Mouse (Mus musculus) MEL (cell line): Measurements from ENCODE around the gene Hfe. TPM values are rescaled to one million over a fixed set of nuclear protein-coding genes. Genes with fewer than 3 reads are reported as not detected.
"Not testable (repeated sequence)": the region's sequence is repeated elsewhere in the genome, so short reads cannot be mapped to it uniquely, and the experiment has no call there.

Experiments
- DNase-seq: peaks from one replicate; pipeline ENCODE4 v3.0.0; 2011; ENCODE audit warnings: low read depth, low spot score
- H3K27ac ChIP-seq: 2 replicates; pipeline ENCODE4 v1.5.1; 2012; ENCODE audit warnings: low read depth, mild to moderate bottlenecking, control low read depth, low read length, moderate library complexity; ENCODE audit not compliant: control insufficient read depth
- H3K27me3 ChIP-seq, 2 experiments: fragments of 150-350 bp in 1 of 2; sonication (generic) in 1 of 2; 2 replicates each; pipeline ENCODE4 v1.6.1; 2012; ENCODE audit warnings: low read length in 2 of 2, mild to moderate bottlenecking in 2 of 2, improper control_type of control experiment in 1 of 2, moderate library complexity in 1 of 2; ENCODE audit not compliant: insufficient read depth in 2 of 2, control insufficient read depth in 1 of 2
- H3K36me3 ChIP-seq, 2 experiments: 2 replicates each; pipeline ENCODE4 v1.6.1; 2012 to 2014; ENCODE audit warnings: low read length in 2 of 2, improper control_type of control experiment in 1 of 2, inconsistent platforms in 1 of 2, mild to moderate bottlenecking in 1 of 2; ENCODE audit not compliant: insufficient read depth in 2 of 2, control insufficient read depth in 1 of 2
- H3K4me1 ChIP-seq, 2 experiments: fragments of 150-350 bp in 1 of 2; sonication (generic) in 1 of 2; 2 replicates each; pipeline ENCODE4 v1.6.1; 2012; ENCODE audit warnings: low read length in 2 of 2, improper control_type of control experiment in 1 of 2, mild to moderate bottlenecking in 1 of 2; ENCODE audit not compliant: insufficient read depth in 2 of 2, control insufficient read depth in 1 of 2
- H3K4me3 ChIP-seq, 2 experiments: fragments of 150-350 bp in 1 of 2; sonication (generic) in 1 of 2; 2 replicates each; pipeline ENCODE4 v1.5.1; 2012; ENCODE audit warnings: low read depth in 2 of 2, low read length in 2 of 2, mild to moderate bottlenecking in 2 of 2, moderate library complexity in 2 of 2, control low read depth in 1 of 2, improper control_type of control experiment in 1 of 2; ENCODE audit not compliant: control insufficient read depth in 1 of 2, insufficient read depth in 1 of 2
- H3K79me2 ChIP-seq: 2 replicates; pipeline ENCODE4 v1.6.1; 2012; ENCODE audit warnings: mild to moderate bottlenecking, low read length, moderate library complexity; ENCODE audit not compliant: control insufficient read depth, poor library complexity, insufficient read depth
- H3K9ac ChIP-seq: 2 replicates; pipeline ENCODE4 v1.6.1; 2012; ENCODE audit warnings: low read depth, mild to moderate bottlenecking, control low read depth, low read length, moderate library complexity; ENCODE audit not compliant: control insufficient read depth, poor library complexity, severe bottlenecking
- H3K9me3 ChIP-seq: fragments of 150-350 bp; sonication (generic); replicated peaks from 2 replicates; pipeline ENCODE4 v1.6.1; 2012; ENCODE audit warnings: mild to moderate bottlenecking, low read length, improper control_type of control experiment, moderate library complexity; ENCODE audit not compliant: insufficient read depth
- POLR2A ChIP-seq, 2 experiments: IDR thresholded peaks; 2 replicates each; pipeline ENCODE4 v1.6.1; 2011 to 2012; ENCODE audit warnings: low read length in 2 of 2, mild to moderate bottlenecking in 2 of 2, control low read depth in 1 of 2, improper control_type of control experiment in 1 of 2, low read depth in 1 of 2, moderate library complexity in 1 of 2; ENCODE audit not compliant: control insufficient read depth in 1 of 2, insufficient read depth in 1 of 2, poor library complexity in 1 of 2
- POLR2AphosphoS5 ChIP-seq: IDR thresholded peaks from 2 replicates; pipeline ENCODE4 v1.6.1; 2012; ENCODE audit warnings: low read depth, borderline replicate concordance, mild to moderate bottlenecking, inconsistent platforms, low read length, moderate library complexity, mixed read lengths
- TBP ChIP-seq: IDR thresholded peaks from 2 replicates; pipeline ENCODE4 v1.8.0; 2011; ENCODE audit warnings: low read depth, low read length, improper control_type of control experiment
- TCF12 ChIP-seq: IDR thresholded peaks from 2 replicates; pipeline ENCODE4 v1.6.1; 2014; ENCODE audit warnings: low read depth, mild to moderate bottlenecking, inconsistent platforms, low read length, improper control_type of control experiment, moderate library complexity
- UBTF ChIP-seq: IDR thresholded peaks from 2 replicates; pipeline ENCODE4 v1.6.1; 2012; ENCODE audit warnings: low read depth, mild to moderate bottlenecking, inconsistent platforms, low read length, improper control_type of control experiment, moderate library complexity, borderline replicate concordance; ENCODE audit not compliant: insufficient read depth
- polyA plus RNA-seq, 2 experiments: library from polyadenylated mRNA; stranded (reverse) in 1 of 2; unstranded in 1 of 2; fragments of >175 nt in 1 of 2; fragments of >200 nt in 1 of 2; gene quantifications; 2 replicates each; pipeline versions ENCODE4 v1.2.1 to v1.2.4; 2012; ENCODE audit warnings: low replicate concordance in 2 of 2, low read depth in 1 of 2; ENCODE audit not compliant: insufficient read length in 2 of 2, insufficient read depth in 1 of 2, missing spikeins in 1 of 2
- total RNA-seq: library from RNA; depleted of rRNA; stranded (reverse); fragments of 300-350 nt; gene quantifications from 2 replicates; pipeline ENCODE4 v1.2.3, GENCODE M21; 2012

Hfe gene
- total and polyA plus RNA-seq, 3 experiments, result not detected

DNA sequence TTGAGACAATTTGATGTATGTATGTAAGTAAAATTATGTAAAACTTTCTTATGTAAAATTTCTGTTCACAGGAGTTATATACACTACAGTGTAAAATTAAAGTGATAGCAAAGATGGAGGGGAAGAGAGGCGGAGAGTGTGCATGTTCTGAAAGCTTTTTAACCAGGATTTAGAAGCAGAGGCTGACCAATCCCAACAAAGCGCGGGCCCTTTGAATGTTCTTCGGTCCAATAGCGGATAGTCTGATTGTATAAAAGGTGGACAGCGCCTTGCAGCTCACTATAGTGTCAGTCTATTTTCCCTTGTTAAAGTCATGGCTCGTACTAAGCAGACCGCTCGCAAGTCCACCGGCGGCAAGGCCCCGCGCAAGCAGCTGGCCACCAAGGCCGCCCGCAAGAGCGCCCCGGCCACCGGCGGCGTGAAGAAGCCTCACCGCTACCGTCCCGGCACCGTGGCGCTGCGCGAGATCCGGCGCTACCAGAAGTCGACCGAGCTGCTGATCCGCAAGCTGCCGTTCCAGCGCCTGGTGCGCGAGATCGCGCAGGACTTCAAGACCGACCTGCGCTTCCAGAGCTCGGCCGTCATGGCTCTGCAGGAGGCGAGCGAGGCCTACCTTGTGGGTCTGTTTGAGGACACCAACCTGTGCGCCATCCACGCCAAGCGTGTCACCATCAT is 41.5 kb upstream of the Hfe start, which contains the start of gene Hist1h3b:
Gene Hist1h3b (plus strand): TSS at position 201 of the 675 bp plus-strand sequence.
- H3K9ac ChIP-seq, result peak within 1 kb of the TSS; percentile 72
- H3K36me3 ChIP-seq, result peaks cover 0 to 59% of the 10 kb centered on the region in 2 experiments; a peak in 2 of 4 replicates
- DNase-seq, result peak; percentile 97
- peak within 1 kb of the TSS; percentile 95 for H3K27ac ChIP-seq
- peak within 1 kb of the TSS; percentile 3 to 54 for H3K4me3 ChIP-seq
- H3K4me1 ChIP-seq, result peaks cover 0 to 23% of the 10 kb centered on the region in 2 experiments; a peak in 2 of 4 replicates
- not testable (repeated sequence) for H3K27me3 ChIP-seq, H3K79me2 ChIP-seq, H3K9me3 ChIP-seq
- TF ChIP-seq POLR2A (IDR thresholded peaks at IDR 0.05; ENCODE audit: control insufficient read depth in 1 of 2, insufficient read depth in 1 of 2, low read depth in 1 of 2, low read length in 2 of 2, poor library complexity in 1 of 2), result peak; percentile 95 to 96; a peak in 3 of 4 replicates
- peak; percentile 99 for TF ChIP-seq TBP
- TF ChIP-seq POLR2AphosphoS5, result 0 out of 2 replicates have a peak, but pooled peaks have one; percentile 84
- TF ChIP-seq UBTF, result 0 out of 2 replicates have a peak, but pooled peaks have one; percentile 57

DNA sequence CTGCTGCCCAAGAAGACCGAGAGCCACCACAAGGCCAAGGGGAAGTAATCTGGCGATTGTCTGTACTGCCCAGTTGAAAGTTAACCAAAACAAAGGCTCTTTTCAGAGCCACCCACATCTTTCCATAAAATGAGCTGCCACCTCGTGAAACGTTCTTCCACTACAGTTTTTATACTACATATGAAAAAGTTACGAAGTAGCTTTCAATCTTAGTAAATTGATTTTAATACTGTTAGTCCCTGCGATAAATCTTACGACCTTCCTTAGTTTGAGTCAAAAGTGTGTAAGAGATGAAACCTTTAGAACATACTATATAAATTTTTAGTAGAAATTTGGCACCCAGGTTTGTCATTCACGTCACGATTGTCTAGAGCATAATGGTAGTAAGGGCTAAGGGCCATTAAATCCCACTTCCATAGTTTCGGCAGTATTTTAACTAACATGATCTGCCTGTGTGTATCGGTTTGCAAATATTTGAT is 40.9 kb upstream of the Hfe start:
- H3K9ac ChIP-seq, result peak overlapping the region; percentile 68
- TF ChIP-seq POLR2A (IDR thresholded peaks at IDR 0.05; ENCODE audit: control insufficient read depth in 1 of 2, insufficient read depth in 1 of 2, low read depth in 1 of 2, low read length in 2 of 2, poor library complexity in 1 of 2), result peak; percentile 89 to 99; a peak in 2 of 4 replicates
- TF ChIP-seq TCF12, result no peak
- peak; percentile 14; the same call in 1 of the 2 replicates for TF ChIP-seq POLR2AphosphoS5
- H3K27ac ChIP-seq, result peak overlapping the region; percentile 91
- peaks cover 0 to 59% of the 10 kb centered on the region in 2 experiments; a peak in 2 of 4 replicates for H3K36me3 ChIP-seq
- peak overlapping the region; percentile 3 to 25; a peak in 3 of 4 replicates for H3K4me3 ChIP-seq
- no peaks in the 10 kb centered on the region for H3K9me3 ChIP-seq
- peak; percentile 85 for DNase-seq
- no peaks in the 10 kb centered on the region for H3K27me3 ChIP-seq
- H3K79me2 ChIP-seq, result no peaks in the 10 kb centered on the region; the same call in 1 of the 2 replicates
- peaks cover 0 to 23% of the 10 kb centered on the region in 2 experiments; a peak in 2 of 4 replicates for H3K4me1 ChIP-seq

DNA sequence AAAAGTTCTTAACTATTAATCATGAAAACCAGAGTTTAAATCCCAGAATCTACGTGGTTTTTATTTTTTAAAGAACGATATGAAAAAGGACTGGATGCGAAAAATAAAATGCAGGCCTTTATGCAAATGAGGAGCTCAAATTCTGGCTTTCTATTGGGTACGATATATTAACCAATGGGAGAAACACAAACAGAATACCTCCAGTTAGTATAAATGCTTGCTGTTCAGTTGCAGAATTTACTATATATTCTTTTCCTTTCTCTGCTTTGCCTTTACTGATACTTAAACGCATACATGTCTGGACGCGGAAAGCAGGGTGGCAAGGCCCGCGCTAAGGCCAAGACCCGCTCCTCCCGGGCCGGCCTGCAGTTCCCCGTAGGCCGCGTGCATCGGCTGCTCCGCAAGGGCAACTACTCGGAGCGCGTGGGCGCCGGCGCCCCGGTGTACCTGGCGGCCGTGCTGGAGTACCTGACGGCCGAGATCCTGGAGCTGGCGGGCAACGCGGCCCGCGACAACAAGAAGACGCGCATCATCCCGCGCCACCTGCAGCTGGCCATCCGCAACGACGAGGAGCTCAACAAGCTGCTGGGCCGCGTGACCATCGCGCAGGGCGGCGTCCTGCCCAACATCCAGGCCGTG is 40.3 kb upstream of the Hfe start, which contains the start of gene Hist1h2ab:
Gene Hist1h2ab (plus strand): TSS at position 288 of the 639 bp plus-strand sequence.
- H3K9ac ChIP-seq, result peak within 1 kb of the TSS; percentile 68
- H3K79me2 ChIP-seq, H3K9me3 ChIP-seq: not testable (repeated sequence)
- peaks cover 0 to 55% of the 10 kb centered on the region in 2 experiments; a peak in 2 of 4 replicates for H3K36me3 ChIP-seq
- peak within 1 kb of the TSS; percentile 3 to 25; a peak in 3 of 4 replicates for H3K4me3 ChIP-seq
- TF ChIP-seq POLR2AphosphoS5 (peak; percentile 99; the same call in 1 of the 2 replicates), UBTF (peak; percentile 98; the same call in 1 of the 2 replicates), POLR2A (IDR thresholded peaks at IDR 0.05; ENCODE audit: control insufficient read depth in 1 of 2, insufficient read depth in 1 of 2, low read depth in 1 of 2, low read length in 2 of 2, poor library complexity in 1 of 2) (peak; percentile 92 to 100), TBP (peak; percentile 99)
- TF ChIP-seq, all 39 proteins: peak for 4; not testable (repeated sequence) for 35
- H3K4me1 ChIP-seq, result peaks cover 0 to 23% of the 10 kb centered on the region in 2 experiments; a peak in 2 of 4 replicates
- DNase-seq, result peak; percentile 91
- peak within 1 kb of the TSS; percentile 91 for H3K27ac ChIP-seq
- H3K27me3 ChIP-seq, result not testable (repeated sequence)
